Mouse (Mus musculus) cerebral cortex, adult 2 months (tissue): ENCODE results near the gene Rad50.

Experiments used
- WGBS: fragments of 180-500 bp; shearing (Covaris S2); methylation state at CpG from one replicate; pipeline ENCODE4 v1.1.7; 2018; 5-methylcytosine and 5-hydroxymethylcytosine counted together

The Rad50 gene

GRCm38 (mm10) chr11:53698521-53698920 is 8.6 kb downstream of the Rad50 start:
- WGBS, result 83% methylated on average over 2 of the region's 2 CpGs

DNA sequence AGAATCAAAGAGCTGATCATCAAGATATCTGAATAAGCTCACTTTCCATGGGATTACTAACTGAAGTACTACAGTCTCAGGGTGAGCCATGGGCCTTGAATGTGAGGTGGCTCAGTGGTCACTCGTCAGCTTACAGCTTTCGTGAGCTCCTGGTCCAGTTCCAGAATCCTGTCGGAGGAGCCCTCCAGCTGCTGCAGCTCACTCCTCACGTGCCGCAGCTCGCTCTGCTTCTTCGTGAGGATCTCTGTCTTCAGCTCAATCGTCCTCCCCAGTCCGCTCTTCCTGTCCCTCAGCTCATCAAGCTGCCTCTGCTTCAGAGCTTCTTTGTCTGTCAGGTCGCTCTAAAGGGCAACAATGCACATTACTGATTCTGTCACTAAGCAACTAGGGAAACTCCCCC is 15.1 kb downstream of the Rad50 start:
- WGBS, result 69% methylated on average over 10 of the region's 10 CpGs

DNA sequence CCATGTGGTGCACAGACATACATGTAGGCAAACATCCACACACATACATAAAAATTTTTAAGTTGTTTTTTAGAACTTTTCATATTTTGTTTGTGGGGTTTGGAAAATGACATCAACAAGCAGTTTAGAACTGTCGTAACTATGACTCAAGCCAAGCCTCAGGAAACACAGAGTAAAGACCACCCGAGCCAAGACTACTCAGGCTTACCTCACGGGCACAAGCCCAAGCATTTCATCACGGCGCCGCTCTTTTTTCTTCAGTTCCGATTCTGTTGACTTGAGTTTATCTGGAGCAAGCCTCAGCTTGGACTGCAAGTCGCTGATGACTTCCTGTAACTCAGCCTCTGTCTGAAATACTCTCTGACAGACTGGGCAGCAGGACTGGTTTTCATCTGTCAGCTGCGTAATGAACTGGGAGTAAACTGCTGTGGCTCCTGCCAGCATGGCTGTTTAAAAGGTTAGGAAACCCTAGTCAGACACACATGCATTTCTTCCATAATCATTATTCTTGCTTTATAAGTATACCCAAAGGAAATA is 24.1 kb downstream of the Rad50 start:
- WGBS, result 91% methylated on average over 9 of the region's 9 CpGs

GRCm38 (mm10) chr11:53682170-53682569 is 24.9 kb downstream of the Rad50 start:
- 82% methylated on average over 2 of the region's 2 CpGs for WGBS

DNA sequence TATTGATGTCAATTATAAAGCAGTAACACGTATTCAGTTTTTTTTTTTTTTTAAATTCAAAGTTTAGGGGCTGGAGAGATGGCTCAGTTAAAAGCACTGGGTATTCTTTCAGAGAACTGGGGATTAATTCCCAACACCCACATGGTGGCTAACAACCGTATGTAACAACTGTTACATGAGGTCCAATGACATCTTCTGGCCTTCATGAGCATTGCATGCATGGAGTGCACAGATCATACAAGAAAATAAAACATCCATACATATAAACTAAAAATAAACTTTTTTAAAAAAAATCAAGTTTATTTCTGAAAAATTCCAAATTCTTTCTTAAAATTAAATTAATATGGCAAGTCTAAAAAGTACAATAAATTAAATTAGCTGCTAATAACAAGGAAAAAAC is 25.4 kb downstream of the Rad50 start:
- 95% methylated on average over 2 of the region's 2 CpGs for WGBS

DNA sequence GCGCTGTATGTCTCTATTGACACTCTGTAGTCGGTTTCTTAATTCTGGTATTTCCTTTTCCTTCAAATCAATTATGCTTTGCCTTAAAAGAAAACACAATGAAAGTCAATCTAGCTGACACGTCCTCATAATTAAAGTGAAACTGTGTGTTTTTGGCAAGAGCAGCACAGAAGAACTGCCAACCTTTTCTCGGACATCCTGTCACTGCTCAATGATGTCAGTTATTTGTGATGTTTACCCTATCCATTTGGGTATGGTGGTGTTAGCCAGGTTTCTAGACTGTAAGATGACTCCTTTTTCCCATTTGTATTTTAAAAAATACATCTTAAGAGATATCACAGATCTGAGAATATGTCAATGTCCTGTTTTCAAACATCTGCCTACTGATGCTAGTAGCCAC is 27.0 kb downstream of the Rad50 start:
- 82% methylated on average over 4 of the region's 4 CpGs for WGBS

- 75% methylated on average over 4 of the region's 4 CpGs for WGBS
Measured at GRCm38 (mm10) chr11:53671414-53671813, 35.7 kb downstream of the Rad50 start.

GRCm38 (mm10) chr11:53664091-53664490 is 43.0 kb downstream of the Rad50 start:
- 53% methylated on average over 5 of the region's 5 CpGs for WGBS

- 47% methylated on average over 14 of the region's 14 CpGs for WGBS
Measured at GRCm38 (mm10) chr11:53662794-53663674, 44.1 kb downstream of the Rad50 start.

DNA sequence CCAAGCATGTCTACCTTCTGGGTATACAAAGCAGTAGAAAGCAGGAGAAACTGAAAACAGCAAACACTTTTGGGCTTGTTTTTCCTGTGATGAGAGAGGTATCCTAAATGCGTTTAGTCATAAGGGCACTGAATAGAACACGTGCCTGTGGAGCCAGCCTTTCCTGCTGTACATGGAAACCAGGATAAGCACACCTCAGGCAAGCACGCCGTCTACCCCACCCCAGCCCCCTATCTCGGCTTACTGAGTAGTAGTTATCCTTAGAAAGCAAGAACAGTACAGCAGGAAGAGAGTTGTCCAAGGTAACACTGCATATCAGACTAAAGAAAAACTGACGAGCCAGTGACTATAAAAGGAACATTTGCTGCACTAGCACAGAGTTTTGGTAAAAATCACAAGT is 49.3 kb downstream of the Rad50 start:
- 54% methylated on average over 6 of the region's 6 CpGs for WGBS

GRCm38 (mm10) chr11:53657381-53657780 is 49.7 kb downstream of the Rad50 start:
- 82% methylated on average over 8 of the region's 8 CpGs for WGBS

GRCm38 (mm10) chr11:53656558-53657202 is 50.4 kb downstream of the Rad50 start:
- WGBS, result 72% methylated on average over 9 of the region's 9 CpGs

DNA sequence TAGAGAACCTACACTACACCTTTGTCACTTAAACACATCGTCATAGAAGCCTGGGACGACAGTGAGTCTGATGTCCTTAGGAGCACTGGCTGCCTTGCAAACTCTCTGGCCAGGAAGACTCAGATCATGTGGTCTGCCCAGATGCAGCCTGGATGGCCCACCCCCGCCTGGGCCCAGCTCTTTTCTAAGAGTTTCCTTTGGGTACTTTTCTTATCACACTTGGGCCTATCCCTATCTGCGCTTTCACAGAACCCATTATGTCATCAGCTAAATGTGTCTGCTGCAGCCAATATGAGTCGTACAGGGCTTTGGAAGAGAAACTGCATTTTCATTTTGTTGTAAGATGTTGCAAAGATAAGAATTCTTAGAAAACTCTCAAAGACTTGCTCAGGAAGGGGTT is 52.1 kb downstream of the Rad50 start:
- 62% methylated on average over 5 of the region's 5 CpGs for WGBS

- 97% methylated on average over 2 of the region's 2 CpGs for WGBS
Measured at GRCm38 (mm10) chr11:53652427-53652826, 54.7 kb downstream of the Rad50 start.

DNA sequence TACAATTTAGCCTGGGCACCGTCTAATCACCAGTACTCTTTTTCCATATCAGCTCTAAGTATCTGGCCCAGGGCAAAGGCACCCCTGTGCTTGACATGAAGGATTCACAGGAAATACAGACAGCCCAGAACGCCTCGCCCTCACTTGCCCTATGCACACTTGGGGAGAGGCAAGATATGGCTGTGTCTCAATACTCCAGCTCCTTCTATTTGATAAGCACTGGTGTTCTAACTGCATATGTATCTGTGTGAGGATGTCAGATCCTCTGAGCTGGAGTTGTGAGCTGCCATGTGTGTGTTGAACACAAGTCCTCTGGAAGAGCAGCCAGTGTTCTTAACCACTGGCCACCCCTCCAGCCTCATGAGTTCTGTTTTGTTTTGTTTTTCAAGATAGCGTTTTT is 55.7 kb downstream of the Rad50 start:
- WGBS, result 89% methylated on average over 4 of the region's 4 CpGs

- WGBS, result 85% methylated on average over 5 of the region's 5 CpGs
Measured at GRCm38 (mm10) chr11:53644017-53644416, 63.1 kb downstream of the Rad50 start.

- WGBS, result 69% methylated on average over 12 of the region's 12 CpGs
Measured at GRCm38 (mm10) chr11:53642744-53643279, 64.3 kb downstream of the Rad50 start.

- WGBS, result 88% methylated on average over 10 of the region's 10 CpGs
Measured at GRCm38 (mm10) chr11:53637803-53638260, 69.3 kb downstream of the Rad50 start.

GRCm38 (mm10) chr11:53637046-53637802 is 69.9 kb downstream of the Rad50 start:
- WGBS, result 66% methylated on average over 21 of the region's 21 CpGs

GRCm38 (mm10) chr11:53636183-53636646 is 70.9 kb downstream of the Rad50 start:
- WGBS, result 6% methylated on average over 40 of the region's 40 CpGs

- 58% methylated on average over 9 of the region's 9 CpGs for WGBS
Measured at GRCm38 (mm10) chr11:53635590-53636182, 71.4 kb downstream of the Rad50 start.
